Mouse (Mus musculus) ES-E14 (cell line): ENCODE results near the gene Dusp11.
"Not testable (repeated sequence)": the region's sequence is repeated elsewhere in the genome, so short reads cannot be mapped to it uniquely, and the experiment has no call there.

Experiments used
- CHD2 ChIP-seq: IDR thresholded peaks from 2 replicates; pipeline ENCODE4 v1.6.1; 2014; ENCODE audit warnings: mild to moderate bottlenecking, low read depth, low read length, inconsistent platforms
- HCFC1 ChIP-seq: IDR thresholded peaks from 2 replicates; pipeline ENCODE4 v1.6.1; 2012; ENCODE audit warnings: low read length, inconsistent platforms, borderline replicate concordance; ENCODE audit not compliant: insufficient read depth
- MAFK ChIP-seq: IDR thresholded peaks from 2 replicates; pipeline ENCODE4 v1.6.1; 2014; ENCODE audit warnings: mild to moderate bottlenecking, low read depth, low read length, inconsistent platforms; ENCODE audit not compliant: insufficient read depth

DNA sequence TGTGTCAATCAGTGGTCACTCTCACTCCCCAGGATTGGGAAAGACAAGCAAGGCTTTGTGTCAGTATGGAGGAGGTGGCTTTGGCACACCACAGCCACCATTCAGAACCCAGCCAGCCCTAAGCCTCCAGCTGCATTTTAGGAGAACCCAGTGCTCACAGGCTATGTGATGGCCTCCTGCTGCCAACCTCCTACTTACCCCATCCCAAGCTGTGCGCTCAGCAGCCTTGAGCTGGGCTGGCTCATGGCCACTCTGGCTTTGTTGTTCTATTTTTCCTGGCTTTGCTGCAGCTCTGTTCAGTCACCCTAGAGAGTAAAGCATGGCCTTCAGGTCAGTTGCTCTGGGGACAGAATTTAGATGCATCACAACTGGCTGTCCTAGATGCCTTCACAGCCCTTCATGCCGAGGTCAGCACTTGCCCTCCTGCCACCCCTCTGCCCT is 54.5 kb downstream of the Dusp11 start:
- TF ChIP-seq MAFK, HCFC1, CHD2: not testable (repeated sequence)
